Comparison of ENCODE assay signal across 26 mouse cellular contexts in the genomic region with DNA sequence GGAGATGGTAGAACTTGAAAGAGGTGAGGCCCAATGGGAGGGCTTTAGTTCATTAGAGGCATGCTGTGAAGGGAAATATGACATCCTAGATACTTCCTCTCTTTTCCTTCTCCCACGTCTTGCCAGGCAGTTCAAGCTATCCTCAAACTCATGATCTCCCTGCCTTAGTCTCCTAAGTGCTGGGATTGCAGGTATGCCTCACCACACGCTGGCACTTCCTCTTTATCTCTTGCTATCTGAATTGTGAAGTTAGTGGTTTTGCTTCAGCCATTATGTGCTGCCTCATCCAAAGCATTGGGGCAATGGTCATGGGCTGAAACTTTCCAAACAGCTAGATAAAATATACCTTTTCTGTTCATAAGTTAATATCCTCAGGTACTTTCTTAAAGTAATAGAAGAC. TPM values are rescaled to one million over a fixed set of nuclear protein-coding genes. Genes with fewer than 3 reads are reported as not detected.
DNase-seq lines count a peak whose midpoint lies in the region; ATAC-seq and TF ChIP-seq lines count a peak whose summit lies in the region.
"Had no signal": no experiment of that assay in that cellular context is flagged by ENCODE, and none has a peak within 500 bp of the region (broad histone marks: within the 10 kb centered on the region; RNA-seq: fewer than 3 reads in every experiment).

No protein-coding gene starts in this region.

- no peak for TF ChIP-seq RAD21 in CH12.LX (IDR thresholded peaks at IDR 0.05; ENCODE audit: low read depth, low read length)

- H3K27ac ChIP-seq in CH12.LX (ENCODE audit: insufficient read depth, low read depth), result peak overlapping the region; percentile 27; the same call in 1 of the 2 replicates
- H3K27ac ChIP-seq: embryonic facial prominence, embryonic 13.5 days; embryonic facial prominence, embryonic 15.5 days; forebrain, embryonic 10.5 days; forebrain, embryonic 12.5 days had no signal

- 0 out of 2 replicates have a peak, but pooled peaks have one; percentile 1 for TF ChIP-seq POLR2A in CH12.LX (IDR thresholded peaks at IDR 0.05; ENCODE audit: low read depth, low read length)

- H3K36me3 ChIP-seq in CH12.LX (replicated peaks in 1 of 2; ENCODE audit: control insufficient read depth in 1 of 2, insufficient read depth in 1 of 2, low read length in 1 of 2), result peaks cover 9 to 43% of the 10 kb centered on the region in 2 experiments
- H3K36me3 ChIP-seq: embryonic facial prominence, embryonic 13.5 days; embryonic facial prominence, embryonic 15.5 days; forebrain, embryonic 10.5 days; forebrain, embryonic 12.5 days had no signal

- dilution Hi-C loops in CH12.LX (cut with MboI; ENCODE audit: extremely low pct_ligation_motif_present, extremely low pct_unique_long_range_greater_than_20kb, low sequenced_read_pairs), result no loop called here

- in situ Hi-C loops in CH12.LX (cut with MboI; ENCODE audit: low pct_ligation_motif_present, low pct_unique_long_range_greater_than_20kb, low sequenced_read_pairs), result loop anchor here (5.0 kb wide), 1 partner anchor 33 kb away; no protein-coding TSS in a partner anchor

- no peaks in the 10 kb centered on the region for H3K27me3 ChIP-seq in CH12.LX (replicated peaks)
- H3K27me3 ChIP-seq: embryonic facial prominence, embryonic 13.5 days; embryonic facial prominence, embryonic 15.5 days; forebrain, embryonic 12.5 days had no signal

- no peak for TF ChIP-seq EP300 in CH12.LX (IDR thresholded peaks at IDR 0.05; ENCODE audit: low read length)

- DNase-seq in CH12.LX (ENCODE audit: extremely low read depth), result peak; percentile 32
- DNase-seq in left cerebral cortex, postnatal 4 days, result no peak
- DNase-seq in cerebellum, postnatal 14 days, result no peak
- DNase-seq: adrenal gland, adult 8-10 months; adrenal gland, postnatal 14 days; adrenal gland, postnatal 36 days; B cell, adult 2 months; cerebellum, adult 11-12 months; cerebellum, adult 2 months; cerebellum, adult 9-10 months; cerebellum, postnatal 10 days; cerebellum, postnatal 36 days; embryo, embryonic 11 days had no signal

- peaks cover 91% of the 10 kb centered on the region for H3K79me2 ChIP-seq in CH12.LX (replicated peaks; ENCODE audit: control insufficient read depth, extremely low read depth, insufficient read depth, poor library complexity, severe bottlenecking)

- peak; percentile 62 for ATAC-seq in granulocyte monocyte progenitor cell, adult 5-6 weeks (replicated peaks; ENCODE audit: poor library complexity, severe bottlenecking)
- ATAC-seq in megakaryocyte progenitor cell, adult 5-6 weeks (replicated peaks; ENCODE audit: poor library complexity), result peak; percentile 54
- ATAC-seq: CD4-positive, CD25-positive, alpha-beta regulatory T cell, adult 4 months; forebrain, embryonic 14.5 days; forebrain, embryonic 16.5 days; Patski had no signal

- TF ChIP-seq CTCF in CH12.LX (conservative IDR thresholded peaks at IDR 0.05 in 1 of 2, IDR thresholded peaks at IDR 0.05 in 1 of 2; ENCODE audit: low read depth in 2 of 2, low read length in 2 of 2), result no peak

- H3K9me3 ChIP-seq in CH12.LX (replicated peaks; ENCODE audit: low read length), result no peaks in the 10 kb centered on the region
- H3K9me3 ChIP-seq: embryonic facial prominence, embryonic 13.5 days; embryonic facial prominence, embryonic 15.5 days; forebrain, embryonic 10.5 days; forebrain, embryonic 12.5 days had no signal

- no peak overlapping the region for H3K4me3 ChIP-seq in CH12.LX (replicated peaks in 1 of 3; ENCODE audit: low read depth in 2 of 3, low read length in 2 of 3, poor library complexity in 1 of 3)
- H3K4me3 ChIP-seq: embryonic facial prominence, embryonic 13.5 days; embryonic facial prominence, embryonic 15.5 days; erythroblast, embryonic 14.5 days; forebrain, embryonic 10.5 days; forebrain, embryonic 12.5 days had no signal

- peak overlapping the region; percentile 87 for H3K4me2 ChIP-seq in CH12.LX (ENCODE audit: insufficient read depth, low read depth, poor library complexity, severe bottlenecking)
- H3K4me2 ChIP-seq: embryonic facial prominence, embryonic 13.5 days; embryonic facial prominence, embryonic 15.5 days; forebrain, embryonic 12.5 days had no signal

- H3K4me1 ChIP-seq in CH12.LX (ENCODE audit: control insufficient read depth in 1 of 2, insufficient read depth in 2 of 2), result peaks cover 35 to 85% of the 10 kb centered on the region in 2 experiments
- H3K4me1 ChIP-seq: embryonic facial prominence, embryonic 15.5 days; forebrain, embryonic 12.5 days had no signal

- intact Hi-C loops in left cerebral cortex, postnatal 4 days (cut with DNase I), result no loop called here

- no peak overlapping the region for H3K9ac ChIP-seq in CH12.LX (ENCODE audit: insufficient read depth, low read depth)
- H3K9ac ChIP-seq: embryonic facial prominence, embryonic 13.5 days; embryonic facial prominence, embryonic 15.5 days; forebrain, embryonic 12.5 days had no signal

TF ChIP-seq in CH12.LX, 34 proteins besides CTCF, POLR2A, EP300 and RAD21:
- no peak for TF ChIP-seq USF1 (IDR thresholded peaks at IDR 0.05; ENCODE audit: low read depth, low read length)
- TF ChIP-seq NRF1 (IDR thresholded peaks at IDR 0.05; ENCODE audit: low read depth, low read length), result no peak
- TF ChIP-seq ETS1 (conservative IDR thresholded peaks at IDR 0.05; ENCODE audit: low read depth, low read length), result no peak
- TF ChIP-seq PAX5 (IDR thresholded peaks at IDR 0.05; ENCODE audit: low read length), result no peak
- TF ChIP-seq GABPA (IDR thresholded peaks at IDR 0.05; ENCODE audit: insufficient replicate concordance, low read depth, low read length), result no peak
- no peak for TF ChIP-seq ZKSCAN1 (IDR thresholded peaks at IDR 0.05; ENCODE audit: borderline replicate concordance, low read depth, low read length)
- TF ChIP-seq MAX (IDR thresholded peaks at IDR 0.05; ENCODE audit: low read length), result no peak
- TF ChIP-seq UBTF (IDR thresholded peaks at IDR 0.05; ENCODE audit: low read depth, low read length), result no peak
- no peak for TF ChIP-seq CHD2 (IDR thresholded peaks at IDR 0.05; ENCODE audit: low read length)
- no peak for TF ChIP-seq POLR2AphosphoS2 (IDR thresholded peaks at IDR 0.05; ENCODE audit: low read depth, low read length)
- TF ChIP-seq BHLHE40 (IDR thresholded peaks at IDR 0.05; ENCODE audit: low read depth, low read length), result no peak
- no peak for TF ChIP-seq MAZ (IDR thresholded peaks at IDR 0.05; ENCODE audit: low read depth, low read length)
- TF ChIP-seq ZMIZ1 (IDR thresholded peaks at IDR 0.05; ENCODE audit: low read depth, low read length), result no peak
- no peak for TF ChIP-seq SIN3A (IDR thresholded peaks at IDR 0.05; ENCODE audit: low read length)
- no peak for TF ChIP-seq ZNF384 (IDR thresholded peaks at IDR 0.05; ENCODE audit: low read depth, low read length)
- TF ChIP-seq TCF12 (IDR thresholded peaks at IDR 0.05; ENCODE audit: low read depth, low read length), result no peak
- TF ChIP-seq ZC3H11A (IDR thresholded peaks at IDR 0.05; ENCODE audit: low read depth, low read length), result no peak
TF ChIP-seq in CH12.LX: peak in this region for 0.

RNA-seq across cellular contexts. Expression of gene Pik3r6, which starts 6.4 kb away (rescaled TPM):
- total RNA-seq in CH12.LX (2012; rRNA removed), result 88.4 and 102 TPM in 2 replicates
- total RNA-seq in CH12.LX (2014; rRNA removed), result 80.9 and 82.9 TPM in 2 replicates
- 90.2 and 95.9 TPM in 2 replicates for polyA plus RNA-seq in CH12.LX (2012; ENCODE audit: insufficient read length, low read depth)
- total RNA-seq in granulocyte monocyte progenitor cell, adult 5-6 weeks (2014; fragmentation: Nextera tagmentation), result 5.7 and 7.8 TPM in 2 replicates
- 9.7 and 16.4 TPM in 2 replicates for total RNA-seq in granulocyte monocyte progenitor cell, adult 5-6 weeks (2017)
- 5.5 and 6.4 TPM in 2 replicates for total RNA-seq in megakaryocyte progenitor cell, adult 5-6 weeks (2015)
- 6.8 and 9.8 TPM in 2 replicates for total RNA-seq in megakaryocyte progenitor cell, adult 5-6 weeks (2017)
- 1 to 10 TPM; 1.9 to 2.6 TPM for total RNA-seq in left cerebral cortex, postnatal 4 days (2021)
- polyA plus RNA-seq: CD4-positive, CD25-positive, alpha-beta regulatory T cell, adult 4 months had no signal

RNA-seq across cellular contexts. Expression of gene Mfsd6l, which starts 46.8 kb away (rescaled TPM):
- total RNA-seq in CH12.LX (2012; rRNA removed) (4.1 and 4.2 TPM in 2 replicates), CH12.LX (2014; rRNA removed) (4.0 and 5.1 TPM in 2 replicates)
- 6.4 and 7.2 TPM in 2 replicates for polyA plus RNA-seq in CH12.LX (2012; ENCODE audit: insufficient read length, low read depth)
- total RNA-seq in granulocyte monocyte progenitor cell, adult 5-6 weeks (2014; fragmentation: Nextera tagmentation), result 0.88 TPM in 1 of 2 replicates, not detected in the other
- 0.26 TPM in 1 of 2 replicates, not detected in the other for total RNA-seq in granulocyte monocyte progenitor cell, adult 5-6 weeks (2017)
- total RNA-seq in megakaryocyte progenitor cell, adult 5-6 weeks (2015), result 0.17 and 0.34 TPM in 2 replicates
- not detected in 2 replicates for total RNA-seq in megakaryocyte progenitor cell, adult 5-6 weeks (2017)
- under 1 TPM in 1 of 2 experiments, not detected in 1; 0.16 TPM for total RNA-seq in left cerebral cortex, postnatal 4 days (2021)
- total RNA-seq: adrenal gland, adult 18-20 months; adrenal gland, postnatal 36 days; common myeloid progenitor, adult 5-6 weeks had no signal
- polyA plus RNA-seq: CD4-positive, CD25-positive, alpha-beta regulatory T cell, adult 4 months; erythroblast, embryonic 14.5 days; forebrain, embryonic 12.5 days; forebrain, embryonic 14.5 days; forebrain, embryonic 16.5 days had no signal

Comparison
In these comparisons a context has a peak if more than half of its experiments do, and no peak if none do; other contexts are left out.
1. RNA of gene Pik3r6, which starts 6.4 kb away (total RNA-seq): 80.9 to 102 TPM in CH12.LX; 5.7 to 16.4 TPM in granulocyte monocyte progenitor cell, adult 5-6 weeks, 5.5 to 9.8 TPM in megakaryocyte progenitor cell, adult 5-6 weeks and 1.9 to 2.6 TPM in left cerebral cortex, postnatal 4 days; every median in the first group is over 4 times any median in the second.